In genomic region chr16:13255855-13256635, GRCm38 (mm10) we compare ENCODE assay signal across 8 mouse cellular contexts. TPM values are rescaled to one million over a fixed set of nuclear protein-coding genes. Genes with fewer than 3 reads are reported as not detected.
DNase-seq lines count a peak whose midpoint lies in the region; ATAC-seq lines count a peak whose summit lies in the region.

Gene Mrtfb, plus strand, starts transcription at chr16:13256481.

- DNase-seq in adrenal gland, postnatal 10 days: peak; percentile 93
- peak; percentile 93 for DNase-seq in embryo, embryonic 9.5 days (ENCODE audit: extremely low spot score)
- DNase-seq in gastrocnemius, postnatal 4 days (ENCODE audit: low spot score in 2 of 2): peak; percentile 89 to 93
- DNase-seq in left cerebral cortex, postnatal 36 days (ENCODE audit: low spot score in 2 of 2): peak; percentile 90 to 91
- peak; percentile 93 for DNase-seq in midbrain, embryonic 10.5 days (ENCODE audit: low spot score)
- DNase-seq in right cerebral cortex, postnatal 36 days (ENCODE audit: low spot score in 2 of 2): peak; percentile 76 to 82
- peak; percentile 84 to 93 for DNase-seq in urinary bladder, postnatal 4 days (ENCODE audit: low spot score in 2 of 2)

- peak; percentile 92 for ATAC-seq in intestine, embryonic 16.5 days

- intact Hi-C loops in left cerebral cortex, postnatal 36 days (cut with DNase I): loop anchor here (2.0 to 5.0 kb wide), 3 partner anchors 59 to 103 kb away; no protein-coding TSS in a partner anchor

- peaks cover 27% of the 10 kb centered on the region for H3K4me1 ChIP-seq in intestine, embryonic 16.5 days (ENCODE audit: control insufficient read depth, insufficient read depth, low read length)
- H3K4me1 ChIP-seq in midbrain, embryonic 10.5 days: peaks cover 21% of the 10 kb centered on the region

- H3K27ac ChIP-seq in intestine, embryonic 16.5 days (ENCODE audit: low read length): peak within 1 kb of the TSS; percentile 94
- H3K27ac ChIP-seq in midbrain, embryonic 10.5 days (replicated peaks): peak within 1 kb of the TSS; percentile 94

- peak within 1 kb of the TSS; percentile 95 for H3K9ac ChIP-seq in intestine, embryonic 16.5 days (ENCODE audit: low read depth, low read length)

- no peaks in the 10 kb centered on the region for H3K27me3 ChIP-seq in intestine, embryonic 16.5 days (replicated peaks; ENCODE audit: control insufficient read depth, insufficient read depth, low read length)
- H3K27me3 ChIP-seq in midbrain, embryonic 10.5 days (ENCODE audit: low read depth, poor library complexity, severe bottlenecking): no peaks in the 10 kb centered on the region

- H3K36me3 ChIP-seq in intestine, embryonic 16.5 days (ENCODE audit: control insufficient read depth, insufficient read depth, low read length): no peaks in the 10 kb centered on the region
- H3K36me3 ChIP-seq in midbrain, embryonic 10.5 days: no peaks in the 10 kb centered on the region

- WGBS in intestine, embryonic 16.5 days: 1% methylated on average over 53 of the region's 56 CpGs
- WGBS in midbrain, embryonic 10.5 days: 2% methylated on average over 51 of the region's 56 CpGs

- peak within 1 kb of the TSS; percentile 73 for H3K4me3 ChIP-seq in intestine, embryonic 16.5 days (ENCODE audit: low read length)
- peak within 1 kb of the TSS; percentile 94 for H3K4me3 ChIP-seq in midbrain, embryonic 10.5 days

- no peaks in the 10 kb centered on the region for H3K9me3 ChIP-seq in intestine, embryonic 16.5 days (ENCODE audit: control insufficient read depth, low read length)
- no peaks in the 10 kb centered on the region for H3K9me3 ChIP-seq in midbrain, embryonic 10.5 days (replicated peaks)

- peak within 1 kb of the TSS; percentile 85 for H3K4me2 ChIP-seq in intestine, embryonic 16.5 days (ENCODE audit: low read depth, low read length)

RNA-seq across cellular contexts. Expression of gene Mrtfb, which starts in this region (rescaled TPM):
- total RNA-seq in adrenal gland, postnatal 10 days (2021): 10 to 100 TPM; 28.8 to 34.0 TPM
- 10 to 100 TPM; 32.0 to 32.9 TPM for total RNA-seq in gastrocnemius, postnatal 4 days (2021)
- polyA plus RNA-seq in intestine, embryonic 16.5 days (2015; fragmentation: Nextera tagmentation; extraction: Ambion mirVana): 15.2 and 17.1 TPM in 2 replicates
- total RNA-seq in left cerebral cortex, postnatal 36 days (2021): 100 to 1,000 TPM; 168 to 208 TPM
- polyA plus RNA-seq in midbrain, embryonic 10.5 days (2016; fragmentation: Nextera tagmentation; extraction: Ambion mirVana): 14.9 and 17.2 TPM in 2 replicates

Comparison
In these comparisons a context has a peak if more than half of its experiments do, and no peak if none do; other contexts are left out.
1. Peak in every context shown above with its lines: DNase-seq, ATAC-seq, H3K4me3 ChIP-seq and H3K27ac ChIP-seq.
2. RNA of gene Mrtfb (total RNA-seq): 168 to 208 TPM in left cerebral cortex, postnatal 36 days; 28.8 to 34.0 TPM in adrenal gland, postnatal 10 days and 32.0 to 32.9 TPM in gastrocnemius, postnatal 4 days; every median in the first group is over 4 times any median in the second.